8 mouse cellular contexts compared by ENCODE assay signal in the genomic region with DNA sequence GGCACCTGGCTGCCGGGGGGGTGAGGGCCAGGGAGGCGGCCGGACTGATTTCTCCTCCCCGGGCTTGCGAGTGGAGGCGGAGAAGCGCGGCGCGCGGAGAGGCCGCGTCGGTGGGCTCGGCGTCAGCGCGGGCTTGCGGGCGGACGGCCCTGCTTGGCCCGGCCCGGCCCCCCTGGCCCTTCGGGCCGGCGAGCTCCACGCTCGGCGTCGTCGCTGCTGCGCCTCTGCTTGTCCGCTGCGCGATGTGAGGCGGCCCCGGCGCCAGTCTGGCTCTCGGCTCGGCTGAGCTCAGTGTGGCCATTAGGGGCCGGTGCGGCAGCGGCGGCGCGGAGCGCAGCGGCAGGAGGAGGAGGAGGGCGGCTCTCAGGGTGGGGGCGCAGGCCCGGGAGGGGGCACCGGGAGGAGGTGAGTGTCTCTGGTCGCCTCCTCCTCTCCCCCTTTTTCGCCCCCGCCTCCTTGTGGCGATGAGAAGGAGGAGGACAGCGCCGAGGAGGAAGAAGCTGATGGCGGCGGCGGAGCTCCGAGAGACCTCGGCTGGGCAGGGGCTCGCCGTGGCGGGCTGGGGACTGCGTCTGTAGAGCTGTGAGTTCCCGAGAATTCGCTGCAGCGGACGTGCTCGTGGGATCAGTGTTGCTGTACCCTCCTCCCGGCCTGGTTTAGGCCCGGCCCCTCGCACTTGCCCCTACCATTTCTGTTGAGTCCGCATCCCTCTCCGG. TPM values are rescaled to one million over a fixed set of nuclear protein-coding genes. Genes with fewer than 3 reads are reported as not detected.
DNase-seq lines count a peak whose midpoint lies in the region; ATAC-seq and TF ChIP-seq lines count a peak whose summit lies in the region.

No protein-coding gene starts in this region.

- no peaks in the 10 kb centered on the region for H3K36me3 ChIP-seq in hindbrain, postnatal 0 days (ENCODE audit: insufficient read depth, low read length)

- intact Hi-C loops in gastrocnemius, adult 2 months (cut with DNase I), result loop anchor here (1.0 to 5.0 kb wide), 2 partner anchors 120 to 189 kb away; a partner anchor contains a TSS

- no peaks in the 10 kb centered on the region for H3K9me3 ChIP-seq in hindbrain, postnatal 0 days (ENCODE audit: low read length)

- H3K4me1 ChIP-seq in hindbrain, postnatal 0 days (ENCODE audit: insufficient read depth, low read length), result peaks cover 3% of the 10 kb centered on the region; the same call in 1 of the 2 replicates

- under 1% methylated on average over 48 of the region's 77 CpGs for WGBS in hindbrain, postnatal 0 days

- peak; percentile 87 for DNase-seq in ZHBTc4 (ENCODE audit: low read depth, low spot score)
- peak; percentile 79 to 82 for DNase-seq in cerebellum, postnatal 4 days (ENCODE audit: low spot score in 2 of 2)
- peak; percentile 91 for DNase-seq in gastrocnemius, adult 2 months
- peak; percentile 88 for DNase-seq in hindbrain, postnatal 0 days (ENCODE audit: low spot score)
- DNase-seq in left cerebral cortex, adult 8-10 months (ENCODE audit: low spot score in 2 of 2), result peak; percentile 64 to 81
- peak; percentile 78 to 81 for DNase-seq in right cerebral cortex, adult 2 months (ENCODE audit: low spot score in 2 of 2)
- DNase-seq in urinary bladder, postnatal 10 days (ENCODE audit: low spot score), result peak; percentile 57

- no peaks in the 10 kb centered on the region for H3K27me3 ChIP-seq in hindbrain, postnatal 0 days (ENCODE audit: insufficient read depth, low read length)

- ATAC-seq in hindbrain, postnatal 0 days, result peak; percentile 73
- peak; percentile 76 for ATAC-seq in megakaryocyte, adult 5-6 weeks (ENCODE audit: poor library complexity, severe bottlenecking)

- peak overlapping the region; percentile 100 for H3K9ac ChIP-seq in hindbrain, postnatal 0 days (replicated peaks; ENCODE audit: low read length)

- peak; percentile 47 for TF ChIP-seq CTCF in gastrocnemius, adult 2 months (IDR thresholded peaks at IDR 0.05)
- peak; percentile 52 for TF ChIP-seq CTCF in hindbrain, postnatal 0 days (IDR thresholded peaks at IDR 0.05; ENCODE audit: low read depth)

- H3K4me3 ChIP-seq in gastrocnemius, adult 2 months, result peak overlapping the region; percentile 90
- peak overlapping the region; percentile 99 for H3K4me3 ChIP-seq in hindbrain, postnatal 0 days (ENCODE audit: low read length)

- peak overlapping the region; percentile 81 for H3K4me2 ChIP-seq in hindbrain, postnatal 0 days (ENCODE audit: low read depth, low read length)

- H3K27ac ChIP-seq in gastrocnemius, adult 2 months, result peak overlapping the region; percentile 100
- H3K27ac ChIP-seq in hindbrain, postnatal 0 days, result peak overlapping the region; percentile 100

RNA-seq across cellular contexts. Expression of a gene that starts 0.8 kb away (rescaled TPM):
- total RNA-seq in gastrocnemius, adult 2 months (2021), result 10 to 100 TPM; 37.8 to 39.5 TPM
- 44.0 and 51.5 TPM in 2 replicates for total RNA-seq in hindbrain, postnatal 0 days (2014; rRNA removed)
- polyA plus RNA-seq in hindbrain, postnatal 0 days (2015; fragmentation: Nextera tagmentation; extraction: Ambion mirVana), result 12.9 and 13.1 TPM in 2 replicates
- 10 to 100 TPM; 59.1 to 78.3 (median 67.4) TPM for total RNA-seq in left cerebral cortex, adult 8-10 months (2022)
- 218 and 236 TPM in 2 replicates for total RNA-seq in megakaryocyte, adult 5-6 weeks (2015)
- total RNA-seq in megakaryocyte, adult 5-6 weeks (2017), result 46.5 and 76.5 TPM in 2 replicates

Comparison
In these comparisons a context has a peak if more than half of its experiments do, and no peak if none do; other contexts are left out.
1. Peak in every context shown above with its lines: DNase-seq, ATAC-seq, H3K4me3 ChIP-seq and H3K27ac ChIP-seq.